Mouse (Mus musculus) CH12.LX (cell line): ENCODE measurements around the gene Abca7.

Experiments used
- CTCF ChIP-seq, 2 experiments: IDR thresholded peaks in 1 of 2; conservative IDR thresholded peaks in 1 of 2; 2 replicates each; pipeline ENCODE4 v1.5.1; 2011 to 2012; ENCODE audit warnings: low read depth in 2 of 2, low read length in 2 of 2, improper control_type of control experiment in 1 of 2, inconsistent platforms in 1 of 2, mild to moderate bottlenecking in 1 of 2, moderate library complexity in 1 of 2
- MYC ChIP-seq: IDR thresholded peaks from 2 replicates; pipeline ENCODE4 v1.6.1; 2011; ENCODE audit warnings: low read depth, mild to moderate bottlenecking, improper control_type of control experiment, low read length
- USF1 ChIP-seq: IDR thresholded peaks from 2 replicates; pipeline ENCODE4 v1.6.1; 2014; ENCODE audit warnings: low read depth, mild to moderate bottlenecking, inconsistent platforms, low read length, improper control_type of control experiment

GRCm38 (mm10) chr10:80019471-80020131, 23.3 kb downstream of the Abca7 start:
- TF ChIP-seq USF1 (no peak), MYC (no peak), CTCF (conservative IDR thresholded peaks at IDR 0.05 in 1 of 2, IDR thresholded peaks at IDR 0.05 in 1 of 2; ENCODE audit: low read depth in 2 of 2, low read length in 2 of 2) (no peak)
